Mouse (Mus musculus) heart, adult 2 months (tissue): ENCODE measurements around the gene Srgap3. TPM values are rescaled to one million over a fixed set of nuclear protein-coding genes. Genes with fewer than 3 reads are reported as not detected.

Source experiments
- DNase-seq, 2 experiments: peaks; one replicate each; pipeline ENCODE4 v3.0.0; 2021
- H3K27ac ChIP-seq: fragments of 200-600 bp; 2 replicates; pipeline ENCODE4 v1.8.1; 2022
- H3K27me3 ChIP-seq: fragments of 200-500 bp; 2 replicates; pipeline ENCODE4 v1.6.1; 2012; ENCODE audit warnings: mild to moderate bottlenecking, low read length, inconsistent platforms, mixed read lengths; ENCODE audit not compliant: control insufficient read depth, insufficient read depth
- H3K36me3 ChIP-seq: fragments of 200-500 bp; 2 replicates; pipeline ENCODE4 v1.6.1; 2012; ENCODE audit warnings: low read length, inconsistent platforms; ENCODE audit not compliant: control insufficient read depth, insufficient read depth
- H3K4me1 ChIP-seq: fragments of 200-500 bp; 2 replicates; pipeline ENCODE4 v1.6.1; 2011; ENCODE audit warnings: low read length; ENCODE audit not compliant: control insufficient read depth, insufficient read depth
- H3K4me3 ChIP-seq: fragments of 200-600 bp; 2 replicates; pipeline ENCODE4 v1.8.1; 2022
- H3K79me2 ChIP-seq: fragments of 200-500 bp; replicated peaks from 2 replicates; pipeline ENCODE4 v1.6.1; 2012; ENCODE audit warnings: mild to moderate bottlenecking, inconsistent platforms, low read length, moderate library complexity, mixed read lengths; ENCODE audit not compliant: control insufficient read depth, insufficient read depth
- H3K9ac ChIP-seq: fragments of 200-500 bp; 2 replicates; pipeline ENCODE4 v1.6.1; 2012; ENCODE audit warnings: low read depth, mild to moderate bottlenecking, control low read depth, inconsistent platforms, low read length, mixed read lengths
- CTCF ChIP-seq: fragments of 200-600 bp; IDR thresholded peaks from 2 replicates; pipeline ENCODE4 v1.8.1; 2022; ENCODE audit warnings: antibody characterized with exemption, mild to moderate bottlenecking, moderate library complexity
- EP300 ChIP-seq: fragments of 200-500 bp; IDR thresholded peaks from 2 replicates; pipeline ENCODE4 v1.6.1; 2011; ENCODE audit warnings: low read depth, low read length, control low read depth; ENCODE audit not compliant: insufficient read depth
- POLR2A ChIP-seq: fragments of 200-500 bp; IDR thresholded peaks from 2 replicates; pipeline ENCODE4 v1.6.1; 2011; ENCODE audit warnings: mild to moderate bottlenecking, low read depth, low read length, control low read depth; ENCODE audit not compliant: insufficient read depth
- WGBS: fragments of 180-500 bp; shearing (Covaris S2); methylation state at CpG from one replicate; pipeline ENCODE4 v1.1.7; 2018; 5-methylcytosine and 5-hydroxymethylcytosine counted together
- intact Hi-C: fragments of 180-260 bp; cut with DNase I; formaldehyde crosslinking; loops from one replicate; pipeline ENCODE4 v1.15.1; 2025
- polyA plus RNA-seq: library from polyadenylated mRNA; depleted of rRNA; stranded (reverse); fragments of >200 nt; gene quantifications from 2 replicates; pipeline ENCODE4 v1.2.3, GENCODE M21; 2012; rRNA removed
- total RNA-seq, 2 experiments: library from RNA; stranded (reverse); gene quantifications; 2 replicates each; pipeline ENCODE4 v1.2.3; 2021

Srgap3 gene
- total and polyA plus RNA-seq, 3 experiments, result 0.42 to 1.4 (median 0.61) TPM

GRCm38 (mm10) chr6:112691523-112691922 is 255.5 kb downstream of the Srgap3 start:
- Histone ChIP-seq H3K79me2 (no peaks in the 10 kb centered on the region), H3K27ac (no peak overlapping the region), H3K4me3 (no peak overlapping the region), H3K27me3 (no peaks in the 10 kb centered on the region), H3K36me3 (no peaks in the 10 kb centered on the region), H3K9ac (no peak overlapping the region), H3K4me1 (peaks cover 1% of the 10 kb centered on the region)
- 100% methylated on average over 1 of the region's 1 CpGs for WGBS
- no peak for DNase-seq
- intact Hi-C loops, result loop anchor here (10.0 kb wide), 1 partner anchor 197 kb away; no protein-coding TSS in a partner anchor
- TF ChIP-seq CTCF (no peak), EP300 (no peak), POLR2A (no peak)

GRCm38 (mm10) chr6:112688033-112688432 is 259.0 kb downstream of the Srgap3 start:
- intact Hi-C loops, result no loop called here
- WGBS, result 89% methylated on average over 3 of the region's 3 CpGs
- no peak overlapping the region for H3K9ac ChIP-seq
- H3K27ac ChIP-seq, result no peak overlapping the region
- H3K79me2 ChIP-seq, result no peaks in the 10 kb centered on the region
- no peak overlapping the region for H3K4me3 ChIP-seq
- TF ChIP-seq EP300 (no peak), POLR2A (no peak), CTCF (no peak)
- H3K4me1 ChIP-seq, result peaks cover 3% of the 10 kb centered on the region
- no peaks in the 10 kb centered on the region for H3K36me3 ChIP-seq
- no peaks in the 10 kb centered on the region for H3K27me3 ChIP-seq
- DNase-seq, result no peak

GRCm38 (mm10) chr6:112686485-112686884 is 260.6 kb downstream of the Srgap3 start:
- TF ChIP-seq POLR2A (no peak), CTCF (no peak), EP300 (no peak)
- intact Hi-C loops, result no loop called here
- Histone ChIP-seq H3K9ac (no peak overlapping the region), H3K4me1 (peaks cover 3% of the 10 kb centered on the region), H3K79me2 (no peaks in the 10 kb centered on the region), H3K4me3 (no peak overlapping the region), H3K36me3 (no peaks in the 10 kb centered on the region), H3K27ac (no peak overlapping the region), H3K27me3 (no peaks in the 10 kb centered on the region)
- WGBS, result 45% methylated on average over 7 of the region's 7 CpGs
- no peak for DNase-seq

- H3K9ac ChIP-seq, result no peak overlapping the region
- no peaks in the 10 kb centered on the region for H3K36me3 ChIP-seq
- H3K27me3 ChIP-seq, result no peaks in the 10 kb centered on the region
- peaks cover 3% of the 10 kb centered on the region for H3K4me1 ChIP-seq
- no peaks in the 10 kb centered on the region for H3K79me2 ChIP-seq
- TF ChIP-seq EP300 (no peak), POLR2A (no peak), CTCF (no peak)
- H3K4me3 ChIP-seq, result no peak overlapping the region
- no peak for DNase-seq
- intact Hi-C loops, result no loop called here
- WGBS, result 77% methylated on average over 2 of the region's 2 CpGs
- H3K27ac ChIP-seq, result no peak overlapping the region
Observed at GRCm38 (mm10) chr6:112684065-112684464, 263.0 kb downstream of the Srgap3 start.

Other genes with a start within 250 kb of the Srgap3 start
- 10 to 100 TPM; 17.5 to 19.9 TPM for gene Thumpd3, start 99.0 kb upstream of the Srgap3 start, total RNA-seq
- gene Thumpd3, start 99.0 kb upstream of the Srgap3 start, polyA plus RNA-seq, result 5.0 and 13.1 TPM in 2 replicates
- 10 to 100 TPM; 31.1 to 33.5 TPM for gene Setd5, start 130.1 kb upstream of the Srgap3 start, total RNA-seq
- gene Setd5, start 130.1 kb upstream of the Srgap3 start, polyA plus RNA-seq, result 14.6 and 21.3 TPM in 2 replicates
- under 1 TPM; 0.18 to 0.41 TPM for gene Lhfpl4, start 248.1 kb upstream of the Srgap3 start, total RNA-seq
- gene Lhfpl4, start 248.1 kb upstream of the Srgap3 start, polyA plus RNA-seq, result 0.23 and 0.44 TPM in 2 replicates